Mouse (Mus musculus) lung, postnatal 0 days (tissue): ENCODE data around the gene Hexim1.

ENCODE experiments used
- CTCF ChIP-seq: IDR thresholded peaks from 2 replicates; pipeline ENCODE4 v1.5.1; 2016; ENCODE audit warnings: antibody characterized with exemption, mild to moderate bottlenecking
- EP300 ChIP-seq: IDR thresholded peaks from 2 replicates; pipeline ENCODE4 v1.6.1; 2016; ENCODE audit warnings: antibody characterized with exemption, mild to moderate bottlenecking, control low read depth

- TF ChIP-seq CTCF (no peak), EP300 (no peak)
Observed at GRCm38 (mm10) chr11:103160738-103161137, 44.7 kb downstream of the Hexim1 start.
